ENCODE assay signal across 21 mouse cellular contexts in the genomic region with DNA sequence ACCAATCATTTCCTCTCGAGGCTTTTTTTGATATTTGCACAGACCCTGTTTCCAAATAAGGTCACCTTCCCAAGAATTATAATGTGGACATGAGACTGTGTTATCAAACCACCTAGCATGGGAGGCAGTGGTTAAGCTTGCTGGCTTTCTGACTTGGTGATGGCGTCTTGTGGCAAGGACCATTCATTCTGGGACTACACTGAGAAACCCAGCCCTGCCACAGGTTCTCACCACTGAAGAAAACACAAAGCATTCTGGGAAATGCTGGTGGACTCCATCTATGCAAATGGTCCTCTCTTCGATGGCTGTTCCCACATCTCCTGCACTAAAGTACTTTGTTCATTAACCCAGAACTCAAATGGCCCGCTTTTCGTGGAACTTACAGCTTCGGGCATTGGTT. TPM values are rescaled to one million over a fixed set of nuclear protein-coding genes. Genes with fewer than 3 reads are reported as not detected.
"Had no signal": no experiment of that assay in that cellular context is flagged by ENCODE, and none has a peak within 500 bp of the region (broad histone marks: within the 10 kb centered on the region; RNA-seq: fewer than 3 reads in every experiment).

No protein-coding gene starts in this region.

- DNase-seq: lung, adult 18-20 months; lung, embryonic 14.5 days; lung, postnatal 10 days; lung, postnatal 4 days; midbrain, embryonic 14.5 days; retina, postnatal 1 day; right cerebral cortex, adult 18-20 months; right cerebral cortex, postnatal 25 days; right cerebral cortex, postnatal 4 days; spleen, adult 18-20 months; thymus, adult 2 months had no signal

- ATAC-seq: midbrain, embryonic 16.5 days had no signal

RNA-seq across cellular contexts. Expression of a gene that starts 10.6 kb away (rescaled TPM):
- polyA plus RNA-seq: lung, embryonic 14.5 days; lung, embryonic 16.5 days; midbrain, embryonic 10.5 days; myocyte; neural tube, embryonic 11.5 days; neural tube, embryonic 13.5 days; small intestine, adult 2 months; stomach, embryonic 14.5 days; stomach, embryonic 16.5 days; urinary bladder, adult 2 months had no signal

RNA-seq across cellular contexts. Expression of a gene that starts 39.6 kb away (rescaled TPM):
- polyA plus RNA-seq: myocyte had no signal

RNA-seq across cellular contexts. Expression of a gene that starts 45.2 kb away (rescaled TPM):
- polyA plus RNA-seq: lung, embryonic 14.5 days; lung, embryonic 16.5 days; midbrain, embryonic 10.5 days; myocyte; neural tube, embryonic 11.5 days; neural tube, embryonic 13.5 days; stomach, embryonic 14.5 days had no signal
